Mouse (Mus musculus): ENCODE measurements at regions not wholly inside any gene's neighbourhood (a gene's known extent, or its start where the extent isn't known, plus 50 kb on each side); places are given as distances from the start of the nearest gene placed in this dataset.
"Not testable (repeated sequence)": the region's sequence is repeated elsewhere in the genome, so short reads cannot be mapped to it uniquely, and the experiment has no call there.

GRCm38 (mm10) chr13:70003591-70003990, 201.4 kb downstream of the Med10 start:
- DNase-seq (ENCODE audit: low spot score in 2 of 2), result no peak

- DNase-seq (ENCODE audit: low spot score in 2 of 2), result no peak
These were observed 209.9 kb downstream of the Med10 start for GRCm38 (mm10) chr13:70012123-70012522.

GRCm38 (mm10) chr13:70015183-70015582, 213.0 kb downstream of the Med10 start:
- no peak for DNase-seq (ENCODE audit: low spot score in 2 of 2)

GRCm38 (mm10) chr13:70017535-70017934, 215.3 kb downstream of the Med10 start:
- DNase-seq (ENCODE audit: low spot score in 2 of 2), result no peak

GRCm38 (mm10) chr13:70019999-70020838, 218.0 kb downstream of the Med10 start:
- DNase-seq (ENCODE audit: low spot score in 2 of 2), result no peak

GRCm38 (mm10) chr13:70033249-70033648, 231.1 kb downstream of the Med10 start:
- no peak for DNase-seq (ENCODE audit: low spot score in 2 of 2)

GRCm38 (mm10) chr13:70033763-70034162, 231.6 kb downstream of the Med10 start:
- DNase-seq (ENCODE audit: low spot score in 2 of 2), result no peak

GRCm38 (mm10) chr13:70037985-70038667, 235.9 kb downstream of the Med10 start:
- DNase-seq (ENCODE audit: low spot score in 2 of 2), result no peak

- no peak for DNase-seq (ENCODE audit: low spot score in 2 of 2)
These were observed 255.7 kb downstream of the Med10 start for GRCm38 (mm10) chr13:70057920-70058319.

GRCm38 (mm10) chr13:70061363-70061945, 259.3 kb downstream of the Med10 start:
- no peak for DNase-seq (ENCODE audit: low spot score in 2 of 2)

- DNase-seq (ENCODE audit: low spot score in 2 of 2), result no peak
These were observed 271.5 kb downstream of the Med10 start for GRCm38 (mm10) chr13:70073655-70074054.

GRCm38 (mm10) chr13:70075353-70075752, 273.2 kb downstream of the Med10 start:
- DNase-seq (ENCODE audit: low spot score in 2 of 2), result no peak

- no peak for DNase-seq (ENCODE audit: low spot score in 2 of 2)
These were observed 278.9 kb downstream of the Med10 start for GRCm38 (mm10) chr13:70081108-70081507.

GRCm38 (mm10) chr13:70092886-70093285, 290.7 kb downstream of the Med10 start:
- no peak for DNase-seq (ENCODE audit: low spot score in 2 of 2)

- DNase-seq (ENCODE audit: low spot score in 2 of 2), result no peak
These were observed 291.8 kb downstream of the Med10 start for GRCm38 (mm10) chr13:70093970-70094369.

GRCm38 (mm10) chr13:70096430-70097301, 294.5 kb downstream of the Med10 start:
- no peak for DNase-seq (ENCODE audit: low spot score in 2 of 2)

- not testable (repeated sequence) for DNase-seq (ENCODE audit: low spot score in 2 of 2)
These were observed 297.9 kb downstream of the Med10 start for GRCm38 (mm10) chr13:70100091-70100490.

- no peak for DNase-seq (ENCODE audit: low spot score in 2 of 2)
These were observed 300.8 kb downstream of the Med10 start for GRCm38 (mm10) chr13:70103021-70103420.

- DNase-seq (ENCODE audit: low spot score in 2 of 2), result not testable (repeated sequence)
These were observed 301.3 kb downstream of the Med10 start for GRCm38 (mm10) chr13:70103491-70103890.

GRCm38 (mm10) chr13:70103903-70104302, 301.7 kb downstream of the Med10 start:
- no peak for DNase-seq (ENCODE audit: low spot score in 2 of 2)

GRCm38 (mm10) chr13:70115576-70115975, 313.4 kb downstream of the Med10 start:
- no peak for DNase-seq (ENCODE audit: low spot score in 2 of 2)

All from thymus, postnatal 10 days (tissue).